Mouse (Mus musculus) large intestine, adult 2 months (tissue): ENCODE data around the gene Rpl27. TPM values are rescaled to one million over a fixed set of nuclear protein-coding genes. Genes with fewer than 3 reads are reported as not detected.
"Not testable (repeated sequence)": the region's sequence is repeated elsewhere in the genome, so short reads cannot be mapped to it uniquely, and the experiment has no call there.

Experiments used
- DNase-seq: peaks from one replicate; pipeline ENCODE4 v3.0.0-alpha.2; 2012; ENCODE audit warnings: low read depth, low spot score
- WGBS: fragments of 180-500 bp; shearing (Covaris S2); methylation state at CpG from one replicate; pipeline ENCODE4 v1.1.7; 2018; 5-methylcytosine and 5-hydroxymethylcytosine counted together
- polyA plus RNA-seq: library from polyadenylated mRNA; depleted of rRNA; stranded (reverse); fragments of >200 nt; gene quantifications from 2 replicates; pipeline ENCODE4 v1.2.3, GENCODE M21; 2012

Gene Rpl27
- polyA plus RNA-seq, 1 experiment = 386 TPM

DNA sequence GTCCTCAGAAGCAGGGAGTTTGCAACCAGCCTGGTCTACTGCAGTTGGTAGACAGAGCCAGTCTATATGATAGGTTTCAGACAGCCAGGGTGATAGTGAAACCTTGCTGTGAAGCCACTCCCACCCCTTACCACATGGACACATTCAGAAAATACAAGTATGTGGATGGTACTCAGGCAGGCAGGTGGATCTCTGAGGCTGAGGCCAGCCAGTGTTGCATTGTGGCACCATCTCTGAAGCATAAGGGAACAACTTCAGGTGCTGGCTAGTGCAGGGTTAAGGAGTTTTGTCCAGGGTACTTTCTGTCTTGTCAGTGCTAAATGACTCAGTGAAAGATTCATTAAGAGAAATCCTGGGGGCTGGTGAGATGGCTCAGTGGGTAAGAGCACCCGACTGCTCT, 4.2 kb downstream of the Rpl27 start:
- DNase-seq = no peak
- WGBS = 86% methylated on average over 1 of the region's 1 CpGs

DNA sequence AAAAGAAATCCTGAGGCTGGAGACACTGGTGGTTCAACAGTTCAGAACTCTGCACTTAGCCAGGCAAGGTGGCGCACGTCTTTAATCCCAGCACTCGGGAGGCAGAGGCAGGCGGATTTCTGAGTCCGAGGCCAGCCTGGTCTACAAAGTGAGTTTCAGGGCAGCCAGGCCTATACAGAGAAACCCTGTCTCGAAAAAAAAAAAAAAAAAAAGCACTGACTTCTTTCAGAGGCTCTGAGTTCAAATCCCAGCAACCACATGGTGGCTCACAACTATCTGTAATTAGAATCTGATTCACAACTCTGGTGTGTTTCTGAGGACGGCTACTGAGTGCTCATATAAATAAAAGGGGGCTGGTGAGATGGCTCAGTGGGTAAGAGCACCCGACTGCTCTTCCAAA, 4.8 kb downstream of the Rpl27 start:
- not testable (repeated sequence) for DNase-seq
- 86% methylated on average over 8 of the region's 8 CpGs for WGBS

DNA sequence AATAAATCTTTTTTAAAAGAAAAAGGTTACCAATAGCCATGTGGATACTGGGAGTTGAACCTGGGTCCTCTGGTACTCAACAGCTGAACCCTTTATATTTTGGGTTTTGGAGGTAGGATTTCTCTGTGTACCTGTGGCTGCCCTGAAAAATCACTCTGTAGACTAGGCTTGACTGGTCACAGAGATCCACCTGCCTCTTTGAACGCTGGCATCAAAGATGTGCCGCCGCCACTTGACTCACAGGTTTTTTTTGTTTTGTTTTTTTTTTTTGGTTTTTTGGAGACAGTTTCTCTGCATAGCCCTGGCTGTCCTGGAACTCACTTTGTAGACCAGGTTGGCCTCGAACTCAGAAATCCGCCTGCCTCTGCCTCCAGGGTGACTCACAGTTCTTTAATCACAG, 5.7 kb downstream of the Rpl27 start:
- 59% methylated on average over 5 of the region's 5 CpGs for WGBS
- DNase-seq = no peak

DNA sequence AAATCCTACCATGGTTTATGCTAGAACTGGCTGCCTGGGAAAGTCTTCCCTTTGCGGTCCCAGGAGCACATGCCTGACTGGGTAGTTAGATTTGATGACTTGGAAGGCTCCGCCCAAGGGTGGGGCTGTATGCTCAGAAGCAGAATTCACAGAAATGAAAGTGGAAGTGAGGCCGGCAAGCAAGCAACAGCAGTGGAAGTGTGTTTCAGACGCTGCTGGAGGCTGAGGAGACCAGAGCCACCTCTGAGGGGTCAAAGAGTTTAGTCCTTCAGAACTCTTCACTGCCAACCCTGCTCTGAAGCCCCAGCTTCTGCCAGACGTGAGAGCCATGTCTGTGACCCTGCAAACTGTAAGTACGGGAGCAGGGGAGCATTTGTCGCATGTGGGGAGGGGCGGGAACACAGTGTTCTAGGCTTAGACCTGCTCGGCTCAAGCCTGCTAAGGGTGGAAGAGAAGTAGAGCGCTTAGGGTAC, 6.2 kb downstream of the Rpl27 start, which contains the start of gene Ifi35:
Gene Ifi35, plus strand, starts transcription at position 134 of the 473 bp plus-strand sequence.
- under 1% methylated on average over 10 of the region's 10 CpGs for WGBS
- peak; percentile 97 for DNase-seq

DNA sequence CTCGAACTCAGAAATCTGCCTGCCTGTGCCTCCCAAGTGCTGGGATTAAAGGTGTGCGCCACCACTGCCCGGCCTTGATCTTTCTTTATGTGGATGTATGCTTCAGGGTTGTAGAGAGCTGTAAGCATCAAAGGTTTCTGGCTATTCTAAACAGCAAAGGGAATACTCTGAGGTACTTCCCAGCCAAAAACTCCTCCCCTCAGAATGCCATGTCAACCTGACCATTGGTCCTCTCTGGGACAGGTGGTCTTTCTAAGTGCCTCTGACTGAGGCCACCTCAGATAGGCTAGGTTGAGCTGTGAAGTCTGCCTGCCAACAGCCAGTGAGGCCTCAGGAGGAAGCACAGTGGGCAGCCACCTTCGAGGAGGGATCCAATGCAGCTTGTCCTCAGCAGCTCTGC, 6.8 kb downstream of the Rpl27 start:
- WGBS = 10% methylated on average over 4 of the region's 4 CpGs
- no peak for DNase-seq

DNA sequence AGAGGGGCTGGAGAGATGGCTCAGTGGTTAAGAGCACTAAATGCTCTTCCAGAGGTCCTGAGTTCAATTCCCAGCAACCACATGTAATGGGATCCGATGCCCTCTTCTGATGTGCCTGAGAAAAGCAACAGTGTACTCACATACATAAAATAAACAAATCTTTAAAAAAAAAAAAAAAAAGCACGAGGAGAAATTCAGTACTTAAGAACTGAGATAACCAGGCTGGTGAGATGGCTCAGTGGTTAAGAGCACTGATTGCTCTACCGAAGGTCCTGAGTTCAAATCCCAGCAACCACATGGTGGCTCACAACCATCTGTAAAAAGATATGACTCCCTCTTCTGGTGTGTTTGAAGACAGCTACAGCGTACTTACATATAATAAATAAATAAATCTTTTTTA, 7.5 kb downstream of the Rpl27 start:
- 62% methylated on average over 4 of the region's 4 CpGs for WGBS
- DNase-seq = not testable (repeated sequence)

DNA sequence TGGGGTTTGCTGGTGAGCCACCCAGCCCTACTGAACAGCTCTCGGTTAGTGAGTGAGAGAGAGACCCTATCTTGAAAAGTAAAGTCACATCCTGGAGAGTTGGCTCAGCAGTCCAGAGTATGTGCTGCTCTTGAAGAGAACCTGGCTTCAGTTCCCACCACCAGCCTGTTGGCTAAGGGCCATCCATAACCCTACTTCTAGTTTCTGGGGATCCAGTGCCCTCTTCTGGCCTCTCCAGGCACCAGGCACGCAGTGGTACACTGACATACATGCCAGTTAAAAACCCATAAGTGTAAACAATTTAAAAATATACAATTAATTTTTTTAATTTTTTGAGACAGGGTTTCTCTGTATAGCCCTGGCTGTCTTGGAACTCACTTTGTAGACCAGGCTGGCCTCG, 8.3 kb downstream of the Rpl27 start:
- DNase-seq = no peak
- 78% methylated on average over 3 of the region's 3 CpGs for WGBS

DNA sequence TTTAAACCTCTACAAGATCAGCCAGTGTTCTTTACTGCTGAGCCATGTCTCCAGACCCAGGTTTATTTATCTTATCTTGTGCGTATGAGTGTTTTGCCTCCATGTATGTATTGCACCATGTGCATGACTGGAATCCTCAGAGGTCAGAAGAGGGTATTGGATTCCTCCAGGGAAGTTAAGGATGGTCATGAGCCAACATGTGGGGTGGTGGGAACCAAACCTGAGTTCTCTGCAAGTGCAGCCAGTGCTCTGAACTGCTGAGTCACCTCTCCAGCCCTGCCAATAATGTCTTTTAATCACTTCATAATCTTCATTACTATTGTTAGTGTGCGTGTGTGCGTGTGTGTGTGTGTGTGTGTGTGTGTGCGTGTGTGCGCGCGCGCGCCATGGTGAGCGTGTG, 9.4 kb downstream of the Rpl27 start:
- WGBS = 87% methylated on average over 10 of the region's 10 CpGs
- no peak for DNase-seq

DNA sequence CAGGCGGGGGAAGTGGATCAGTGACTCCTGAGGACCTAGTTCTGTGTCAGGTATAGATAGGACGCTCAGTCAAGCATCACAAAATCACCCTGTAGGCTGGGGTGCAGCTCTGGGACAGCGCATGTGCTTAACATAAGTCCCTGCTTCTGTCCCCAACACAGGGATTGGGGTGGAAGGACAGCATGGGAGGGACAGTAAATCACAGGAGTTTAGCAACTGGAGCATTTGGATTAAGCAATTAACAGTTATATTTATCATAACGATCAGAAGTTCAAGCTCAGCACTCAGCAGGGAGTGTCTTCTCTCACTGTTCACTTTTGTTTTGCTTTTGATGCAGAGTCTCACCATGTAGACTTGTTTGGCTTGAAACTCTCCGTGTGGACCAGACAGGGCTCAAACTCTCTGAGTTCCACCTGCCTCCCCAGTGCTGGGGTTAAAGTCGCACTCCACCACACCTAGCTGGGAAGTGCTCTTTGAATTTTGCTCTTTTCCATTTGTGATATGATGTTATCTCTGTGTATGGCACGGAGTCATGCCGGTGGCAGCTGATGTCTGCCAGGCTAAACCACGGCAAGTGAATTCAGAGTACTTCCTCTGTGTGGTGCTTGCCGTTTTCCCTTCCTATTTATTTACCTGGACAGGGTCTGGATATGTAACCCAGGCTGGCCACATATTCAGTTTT, 10.1 kb downstream of the Rpl27 start:
- WGBS = 35% methylated on average over 10 of the region's 10 CpGs
- DNase-seq = no peak

DNA sequence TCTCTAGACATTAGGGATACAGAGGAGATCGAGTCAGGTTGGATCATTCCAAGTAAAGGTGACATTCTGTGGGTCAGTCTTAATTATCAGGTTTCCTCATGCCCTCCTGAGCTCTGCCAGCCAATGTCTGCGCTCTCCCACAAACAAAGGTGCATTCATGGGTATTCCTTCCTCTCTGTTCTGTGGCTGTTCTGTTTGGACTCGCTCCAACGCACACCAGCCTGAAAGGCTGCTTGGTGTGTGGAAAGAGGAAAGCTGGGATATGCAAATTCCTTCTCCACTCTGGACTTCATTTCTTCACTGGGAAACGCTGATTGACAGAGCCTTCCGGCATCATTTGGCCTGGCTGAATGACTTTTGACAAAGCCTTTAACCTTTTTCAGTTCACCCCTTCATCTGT, 12.6 kb downstream of the Rpl27 start:
- DNase-seq = no peak
- WGBS = 35% methylated on average over 6 of the region's 6 CpGs

DNA sequence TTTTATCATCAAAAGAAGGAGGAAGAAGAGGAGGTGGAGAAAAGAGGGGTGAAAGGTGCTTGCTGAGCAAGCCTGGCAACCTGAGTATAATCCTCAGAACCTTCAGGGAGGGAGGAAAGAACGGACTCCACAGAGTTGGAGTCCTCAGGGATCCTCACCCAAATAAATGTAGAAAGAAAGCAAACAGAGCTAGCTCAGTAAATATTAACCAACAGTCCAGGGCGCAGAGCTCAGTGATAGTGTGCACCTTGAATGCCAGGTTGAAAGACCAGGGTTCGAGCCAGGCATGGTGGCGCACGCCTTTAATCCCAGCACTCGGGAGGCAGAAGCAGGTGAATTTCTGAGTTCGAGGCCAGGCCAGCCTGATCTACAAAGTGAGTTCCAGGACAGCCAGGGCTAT, 13.5 kb downstream of the Rpl27 start:
- WGBS = 33% methylated on average over 7 of the region's 7 CpGs
- DNase-seq = no peak

DNA sequence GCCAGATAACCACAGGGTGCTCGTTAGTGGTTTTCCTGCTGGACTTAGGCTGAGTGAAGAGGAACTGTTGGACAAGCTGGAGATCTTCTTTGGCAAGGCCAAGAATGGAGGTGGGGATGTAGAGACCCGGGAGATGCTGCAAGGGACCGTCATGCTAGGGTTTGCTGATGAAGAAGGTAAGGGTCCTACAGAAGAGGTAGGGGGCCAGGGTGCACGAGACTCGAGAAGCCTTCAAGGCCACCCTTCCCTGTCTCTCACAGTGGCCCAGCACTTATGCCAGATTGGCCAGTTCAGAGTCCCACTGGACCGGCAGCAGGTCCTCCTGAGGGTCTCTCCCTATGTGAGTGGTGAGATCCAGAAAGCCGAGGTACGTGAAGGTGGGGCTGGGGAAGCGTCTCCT, 15.5 kb downstream of the Rpl27 start:
- no peak for DNase-seq
- WGBS = 95% methylated on average over 9 of the region's 9 CpGs

DNA sequence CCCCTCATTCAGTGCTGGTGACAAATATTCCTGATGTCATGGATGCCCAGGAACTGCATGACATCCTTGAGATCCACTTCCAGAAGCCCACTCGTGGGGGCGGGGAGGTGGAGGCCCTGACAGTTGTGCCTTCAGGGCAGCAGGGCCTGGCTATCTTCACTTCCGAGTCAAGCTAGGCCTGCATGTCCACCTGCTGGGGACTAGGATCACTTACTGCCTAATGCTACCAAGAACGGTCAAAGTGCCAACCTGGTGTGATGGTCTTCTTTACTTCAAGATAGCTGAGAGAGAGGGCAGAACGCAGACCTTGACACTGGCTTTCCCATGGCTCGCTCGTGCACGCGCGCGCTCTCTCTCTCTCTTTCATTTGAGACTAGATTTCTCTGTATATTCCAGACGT, 16.1 kb downstream of the Rpl27 start:
- WGBS = 88% methylated on average over 12 of the region's 12 CpGs
- DNase-seq = no peak

DNA sequence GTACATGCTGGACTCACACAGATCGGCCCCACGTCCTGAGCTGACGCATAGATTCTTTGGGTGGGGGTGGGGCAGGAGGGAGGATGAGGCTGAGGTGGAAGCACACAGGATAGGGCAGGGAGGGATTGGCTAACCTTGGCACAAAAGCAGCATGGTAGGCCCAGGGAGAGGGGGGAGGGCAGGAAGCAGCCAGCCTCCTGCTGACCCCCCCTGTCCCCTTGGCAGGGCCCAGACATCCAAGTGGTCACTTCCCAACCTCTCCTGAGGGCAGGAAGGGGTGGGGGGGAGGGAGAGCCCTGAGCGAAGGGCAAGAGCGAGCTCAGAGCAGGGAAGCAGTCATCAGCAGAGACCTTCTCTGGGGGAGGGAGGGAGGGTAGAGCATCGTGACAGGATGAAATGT, 17.6 kb downstream of the Rpl27 start:
- WGBS = 76% methylated on average over 6 of the region's 6 CpGs
- no peak for DNase-seq

DNA sequence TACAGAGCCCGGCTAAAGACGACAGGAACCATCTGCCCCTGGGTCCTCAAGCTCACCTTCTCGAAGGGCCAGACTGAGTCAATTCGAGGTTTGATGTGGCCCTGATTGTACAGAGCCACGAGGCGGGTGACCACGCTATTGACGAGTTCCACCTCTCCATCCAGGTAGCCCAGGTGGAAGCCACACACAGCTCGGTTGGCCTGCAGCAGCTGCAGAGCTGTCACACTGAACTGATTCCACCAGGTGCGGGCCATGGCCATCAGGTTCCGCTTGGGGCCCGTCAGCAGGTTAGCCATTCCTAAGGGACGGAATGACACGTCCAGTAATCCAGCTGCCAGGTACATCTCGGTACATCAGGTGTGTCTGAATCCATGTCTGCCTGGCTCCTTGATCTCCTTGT, 18.2 kb downstream of the Rpl27 start:
- no peak for DNase-seq
- WGBS = 85% methylated on average over 15 of the region's 15 CpGs

DNA sequence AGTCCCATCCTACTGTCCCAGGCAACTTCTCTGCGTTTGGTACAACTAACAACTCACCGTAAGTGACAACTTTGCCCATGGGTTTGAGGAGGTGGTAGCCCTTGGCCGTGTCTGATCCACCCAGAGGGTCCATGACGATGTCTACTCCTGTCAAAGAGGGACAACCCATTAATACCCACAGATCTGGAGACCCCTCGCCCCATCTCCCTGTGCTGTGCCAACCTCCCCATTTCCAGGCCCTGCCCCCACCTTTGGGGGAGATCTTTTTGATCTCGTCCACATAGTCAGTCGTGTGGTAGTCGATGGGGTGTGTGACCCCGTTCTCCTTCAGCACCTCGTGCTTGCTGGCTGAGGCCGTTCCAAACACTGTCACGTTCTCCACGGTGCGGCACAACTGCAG, 20.0 kb downstream of the Rpl27 start:
- no peak for DNase-seq
- 92% methylated on average over 14 of the region's 14 CpGs for WGBS

DNA sequence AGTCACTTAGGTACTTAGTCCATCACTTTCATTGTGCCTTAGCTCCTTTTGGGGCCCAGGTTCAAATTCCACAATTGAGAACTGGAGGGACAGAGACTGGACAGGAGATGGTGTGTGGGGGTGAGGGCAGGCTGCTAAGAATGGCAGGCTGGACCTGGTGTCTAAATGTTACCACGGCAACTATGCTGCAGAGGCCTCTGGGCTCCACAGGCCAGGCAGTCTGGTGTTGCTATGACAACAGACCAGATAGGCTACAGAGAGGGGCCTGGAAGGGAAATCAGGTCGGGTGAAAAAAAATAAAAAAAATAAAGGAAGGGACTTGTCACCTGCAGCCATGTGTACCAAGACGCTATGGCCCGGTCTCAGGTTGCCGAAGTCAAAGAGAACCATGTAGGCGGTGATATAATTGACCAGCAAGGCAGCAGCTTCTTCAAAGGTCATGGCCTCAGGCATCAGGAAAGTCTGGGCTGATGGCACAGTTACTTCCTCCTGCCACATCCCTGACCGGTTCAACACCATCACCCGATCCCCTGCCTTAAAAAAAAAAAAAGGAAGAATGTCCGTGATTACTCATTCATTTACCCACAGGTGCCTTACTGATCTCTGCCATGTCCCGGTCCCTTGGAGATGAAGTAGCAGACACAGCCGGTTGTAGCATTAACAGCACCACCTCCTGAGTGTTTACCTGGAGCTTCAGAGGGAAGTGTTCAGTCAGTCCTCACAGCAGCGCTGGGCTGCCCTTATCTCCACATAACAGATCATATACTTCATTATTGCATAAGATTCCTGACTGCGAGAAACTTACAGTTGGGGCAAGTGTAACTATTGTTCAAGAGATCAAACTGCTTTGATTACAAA, 20.7 kb downstream of the Rpl27 start:
- no peak for DNase-seq
- 26% methylated on average over 13 of the region's 13 CpGs for WGBS

DNA sequence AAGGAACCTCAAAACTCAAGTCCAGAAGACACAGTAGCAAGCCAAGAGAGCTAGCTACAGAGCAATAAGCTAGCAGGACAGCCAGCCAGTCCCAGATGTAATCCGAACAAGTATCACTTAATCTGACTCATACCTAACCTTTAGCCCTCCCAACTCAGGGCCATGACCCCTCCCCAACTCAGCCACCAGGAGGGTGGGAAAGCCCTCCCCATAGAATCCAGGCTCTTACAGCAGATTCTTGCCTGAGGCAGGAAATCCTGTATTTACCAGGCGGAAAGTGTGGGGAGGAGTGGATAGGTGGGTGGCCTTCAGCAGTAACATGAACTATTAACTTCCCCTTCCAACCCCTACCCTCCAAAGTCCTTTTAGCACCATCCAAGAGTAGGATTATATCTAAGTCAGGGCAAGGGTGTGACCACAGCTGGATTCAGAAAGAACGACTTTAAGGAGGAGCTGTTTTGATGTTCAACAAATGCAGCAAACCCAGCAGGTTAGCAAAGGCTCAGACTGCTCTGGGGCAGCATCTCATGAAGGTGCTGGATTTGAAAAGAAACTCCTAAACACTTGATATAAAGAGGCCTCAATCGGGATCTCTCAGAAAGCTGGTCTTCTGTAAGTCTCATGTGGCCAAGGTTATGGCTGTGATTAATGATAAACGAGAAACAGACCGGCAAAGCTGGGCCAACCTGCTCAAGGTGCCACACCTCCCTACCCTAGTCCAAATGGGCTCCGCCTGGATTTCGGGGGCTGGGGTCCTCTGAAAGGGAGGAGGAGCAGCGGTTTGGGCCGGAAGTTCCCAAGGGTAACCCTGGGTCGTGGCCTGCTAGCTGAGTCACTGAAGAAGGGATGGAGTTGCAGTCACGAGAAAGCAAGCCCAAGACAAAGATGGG, 22.4 kb downstream of the Rpl27 start, which contains the start of gene Rnd2:
Gene Rnd2, plus strand, starts transcription at position 789 of the 890 bp plus-strand sequence.
- no peak for DNase-seq
- WGBS = 7% methylated on average over 12 of the region's 12 CpGs

DNA sequence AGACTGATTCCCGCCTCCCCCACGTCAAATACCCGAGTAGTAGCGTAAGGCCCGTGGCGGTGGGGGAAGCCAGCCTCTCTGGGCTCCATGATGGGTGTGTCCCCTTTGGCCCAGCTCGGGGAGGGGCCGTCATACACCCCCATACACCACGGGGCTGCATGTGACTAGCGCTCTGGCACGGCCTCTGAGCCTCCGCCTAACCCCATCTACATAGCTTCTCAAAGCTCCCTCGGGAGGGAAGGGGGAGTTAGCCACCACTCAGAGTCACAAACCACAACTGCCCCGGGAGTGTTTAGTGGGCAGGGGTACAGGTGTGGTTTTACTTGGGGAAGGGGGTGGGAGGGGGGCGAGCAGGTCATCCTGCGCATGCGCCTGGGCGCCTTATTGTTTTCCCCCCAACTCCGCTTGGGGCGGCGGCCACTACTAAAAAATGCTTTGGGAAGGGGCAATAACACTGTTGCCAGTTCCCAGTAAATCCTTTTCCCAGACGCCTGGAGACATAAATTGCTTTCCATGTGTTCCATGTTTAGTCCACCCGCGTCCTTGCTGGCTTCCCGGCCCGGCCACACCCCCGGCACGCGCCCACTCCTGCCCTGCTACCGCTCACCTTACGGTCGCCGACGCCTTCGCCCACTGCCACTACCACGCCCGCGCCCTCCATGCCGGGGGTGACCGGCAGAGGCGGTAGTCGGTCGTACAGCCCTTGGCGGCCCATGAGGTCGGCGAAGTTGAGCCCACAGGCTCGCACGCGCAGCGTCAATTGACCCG, 23.2 kb downstream of the Rpl27 start:
- DNase-seq = no peak

More for the DNA sequence above, 23.2 kb downstream of the Rpl27 start:
- 1% methylated on average over 51 of the region's 51 CpGs for WGBS
